Mouse (Mus musculus): ENCODE measurements around the gene Gm11627. TPM values are rescaled to one million over a fixed set of nuclear protein-coding genes. Genes with fewer than 3 reads are reported as not detected.

Gene Gm11627
- total RNA-seq, 2 experiments from 2014 or later, result 3.5 to 9.8 TPM

Other genes starting within 250 kb of the Gm11627 start
- 1 to 10 TPM; 1.2 to 1.3 TPM for gene Slc4a1, start 213.3 kb downstream of the Gm11627 start, total RNA-seq (2021)
- gene Rundc3a, start 186.1 kb downstream of the Gm11627 start, total RNA-seq (2021), result 100 to 1,000 TPM; 399 to 416 TPM
- gene Slc25a39, start 171.5 kb downstream of the Gm11627 start, total RNA-seq (2021), result 10 to 100 TPM; 71.0 to 71.3 TPM
- 10 to 100 TPM; 74.3 to 78.5 TPM for gene Grn, start 149.1 kb downstream of the Gm11627 start, total RNA-seq (2021)
- gene Fam171a2, start 131.8 kb downstream of the Gm11627 start, total RNA-seq (2021), result 100 to 1,000 TPM in 1 of 2 experiments, 10 to 100 TPM in 1; 97.3 to 111 TPM
- 1 to 10 TPM; 2.0 to 3.6 TPM for gene Itga2b, start 109.3 kb downstream of the Gm11627 start, total RNA-seq (2021)
- 10 to 100 TPM; 52.1 to 62.1 TPM for gene Gpatch8, start 23.1 kb downstream of the Gm11627 start, total RNA-seq (2021)
- 10 to 100 TPM; 10.6 to 11.1 TPM for gene Fzd2, start 24.9 kb upstream of the Gm11627 start, total RNA-seq (2021)
- not detected for gene Meioc, start 84.3 kb upstream of the Gm11627 start, total RNA-seq (2021)
- gene Ccdc43, start 118.3 kb upstream of the Gm11627 start, total RNA-seq (2021), result 10 to 100 TPM; 24.0 to 30.1 TPM
- gene Adam11, start 182.0 kb upstream of the Gm11627 start, total RNA-seq (2021), result 100 to 1,000 TPM; 117 to 129 TPM
- 10 to 100 TPM; 12.9 to 13.0 TPM for gene Gjc1, start 240.2 kb upstream of the Gm11627 start, total RNA-seq (2021)